Mouse (Mus musculus) adrenal gland, postnatal 25 days (tissue): ENCODE data around the gene Bnip1. TPM values are rescaled to one million over a fixed set of nuclear protein-coding genes. Genes with fewer than 3 reads are reported as not detected.

Source experiments
- DNase-seq: peaks from one replicate; pipeline ENCODE4 v3.0.0; 2021; ENCODE audit warnings: mixed read lengths
- total RNA-seq: library from RNA; stranded (reverse); gene quantifications from 2 replicates; pipeline ENCODE4 v1.2.3, GENCODE M21; 2021

Gene Bnip1
- total RNA-seq, 1 experiment from 2014 or later = 30.6 TPM

DNA sequence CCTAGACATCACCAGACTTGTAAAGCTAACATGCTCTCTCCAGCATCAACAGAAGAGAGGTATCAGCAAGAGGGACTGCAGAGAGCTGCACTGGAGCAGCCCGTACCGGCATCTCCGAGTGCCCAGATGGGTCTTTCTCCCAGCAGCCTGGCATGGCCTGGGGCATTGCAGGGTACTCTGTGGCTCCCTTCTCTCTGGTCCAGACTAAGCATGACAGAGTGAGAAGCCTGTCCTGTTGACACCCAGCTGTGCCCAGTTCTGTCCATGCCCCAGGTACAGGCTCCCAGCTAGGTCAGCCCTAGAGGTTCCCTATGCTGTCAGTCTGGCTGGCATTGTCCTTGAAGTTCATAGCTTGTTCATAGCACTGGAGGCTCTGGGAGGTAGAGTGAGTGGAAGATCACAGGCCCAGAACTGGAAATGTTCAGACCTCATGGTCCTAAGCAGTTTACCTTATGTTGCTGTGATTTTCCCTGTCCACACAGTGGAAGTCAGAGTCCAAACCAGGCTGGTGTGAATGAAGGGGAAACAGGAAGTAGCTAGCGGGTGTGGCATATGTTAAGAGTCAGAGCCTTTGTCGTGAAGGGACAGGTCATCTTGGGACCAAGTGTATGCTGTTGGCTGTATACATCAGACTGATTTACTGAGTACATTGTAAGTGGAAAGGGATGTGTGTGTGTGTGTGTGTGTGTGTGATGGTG lies 12.4 kb downstream of the Bnip1 start:
- no peak for DNase-seq

DNA sequence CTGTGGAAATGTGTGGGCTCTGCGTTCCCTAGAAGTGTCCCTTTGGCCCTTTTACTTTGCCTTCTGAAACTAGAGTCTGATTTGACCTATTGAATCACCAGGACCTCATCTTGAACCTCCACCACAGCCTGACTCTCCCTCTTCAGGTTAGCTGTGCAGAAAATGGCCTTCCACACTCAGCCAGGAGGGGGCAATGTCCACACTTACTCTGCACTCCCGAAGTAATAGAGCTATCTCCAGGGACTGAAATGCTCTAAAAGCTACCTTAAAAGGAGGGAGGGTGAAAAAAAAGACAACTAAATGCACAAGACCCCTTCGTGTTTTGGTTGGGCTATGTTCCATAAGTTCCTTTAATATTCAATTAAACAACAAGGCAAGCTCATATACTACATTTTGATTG lies 13.9 kb downstream of the Bnip1 start:
- DNase-seq = peak; percentile 71

DNA sequence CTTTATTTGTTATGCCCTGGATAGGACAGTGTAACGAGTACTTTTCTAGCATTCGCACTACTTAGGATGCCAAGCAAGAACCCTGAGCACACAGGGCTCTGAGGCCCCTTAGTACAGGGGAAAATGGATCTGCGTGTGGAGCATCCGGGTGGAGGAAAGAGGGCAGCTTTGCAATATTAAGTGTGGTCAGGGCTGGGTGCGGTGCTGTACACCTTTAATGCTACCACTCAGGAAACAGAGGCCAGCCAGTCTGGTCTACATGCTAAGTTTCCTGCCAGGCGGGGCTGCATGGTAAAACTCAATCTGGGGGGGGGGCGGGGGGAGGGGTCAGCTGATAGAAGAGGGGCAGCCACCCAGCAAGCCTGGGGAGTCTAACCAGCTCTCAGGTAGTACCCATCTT lies 14.5 kb downstream of the Bnip1 start:
- no peak for DNase-seq

DNA sequence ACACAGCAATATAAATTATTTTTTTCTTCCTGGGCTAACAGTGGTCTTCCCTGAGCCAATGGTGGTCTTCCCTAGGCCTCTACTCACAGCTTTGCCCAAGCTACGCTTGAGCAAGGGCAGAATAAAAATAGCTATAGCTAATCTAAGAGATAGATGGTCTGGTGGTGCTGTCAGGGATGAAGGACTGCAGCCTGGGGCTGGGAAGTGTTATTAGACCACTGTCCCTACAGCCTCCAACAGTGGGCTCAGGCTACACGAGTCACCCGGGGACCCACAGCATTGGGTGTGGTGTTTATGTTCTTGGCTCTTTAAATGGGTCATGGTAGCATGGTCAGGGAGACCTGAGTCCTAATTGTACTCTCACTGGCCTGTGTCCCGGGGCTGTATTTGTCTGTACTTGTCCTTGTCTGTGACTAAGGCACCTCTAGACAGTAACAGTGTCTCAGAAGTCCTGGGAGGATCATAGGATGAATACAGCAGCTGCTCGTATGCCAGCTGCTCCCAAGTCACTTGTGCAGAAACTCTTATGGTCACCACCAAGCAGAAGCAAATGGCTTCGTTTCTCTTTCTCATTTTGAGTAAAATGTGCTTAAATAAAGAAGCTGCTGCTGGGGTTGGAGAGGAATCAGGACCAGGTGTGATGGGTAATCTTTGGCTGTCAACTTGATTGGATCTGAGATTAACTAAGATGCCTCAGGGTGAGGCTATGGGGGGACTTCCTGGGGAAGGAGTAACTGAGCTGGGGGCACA lies 16.7 kb downstream of the Bnip1 start:
- no peak for DNase-seq

DNA sequence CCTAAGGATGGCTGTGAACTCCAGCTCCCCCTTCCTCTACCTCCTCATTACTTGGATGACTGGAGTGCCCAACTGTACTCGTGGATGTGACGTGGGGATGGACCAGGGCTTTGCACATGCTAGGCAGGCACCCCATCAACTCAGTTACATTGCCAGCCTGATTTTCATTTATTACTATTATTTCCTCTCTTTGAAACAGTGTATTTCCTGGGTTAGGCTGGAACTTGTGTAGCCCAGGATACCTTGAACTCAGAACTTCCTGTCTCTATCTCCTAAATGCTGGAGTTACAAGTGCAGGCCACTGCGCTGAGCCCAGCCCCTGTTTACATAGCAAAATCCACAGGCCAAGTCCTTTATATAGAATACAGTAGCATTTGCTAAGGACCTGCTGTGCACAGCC lies 22.0 kb downstream of the Bnip1 start:
- DNase-seq = no peak

DNA sequence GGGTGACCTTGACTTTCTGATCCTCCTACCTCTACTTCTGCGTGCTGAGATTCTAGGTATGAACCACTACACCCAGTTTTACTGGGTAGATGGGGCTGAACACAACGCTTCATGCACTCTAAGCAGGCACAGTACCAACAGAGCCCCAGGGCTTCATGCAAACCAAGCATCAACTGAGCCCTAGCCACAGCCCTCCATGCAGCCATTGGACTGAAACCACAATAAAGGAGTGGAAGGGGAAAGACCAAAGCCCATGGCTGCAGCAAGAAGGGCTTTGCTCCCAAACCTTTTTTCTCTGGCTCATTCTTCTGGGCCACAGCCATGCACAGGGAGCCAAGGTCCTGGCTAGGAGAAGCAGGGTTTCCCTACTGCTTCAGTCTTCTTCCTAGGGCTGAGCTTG lies 31.7 kb downstream of the Bnip1 start:
- DNase-seq = no peak

DNA sequence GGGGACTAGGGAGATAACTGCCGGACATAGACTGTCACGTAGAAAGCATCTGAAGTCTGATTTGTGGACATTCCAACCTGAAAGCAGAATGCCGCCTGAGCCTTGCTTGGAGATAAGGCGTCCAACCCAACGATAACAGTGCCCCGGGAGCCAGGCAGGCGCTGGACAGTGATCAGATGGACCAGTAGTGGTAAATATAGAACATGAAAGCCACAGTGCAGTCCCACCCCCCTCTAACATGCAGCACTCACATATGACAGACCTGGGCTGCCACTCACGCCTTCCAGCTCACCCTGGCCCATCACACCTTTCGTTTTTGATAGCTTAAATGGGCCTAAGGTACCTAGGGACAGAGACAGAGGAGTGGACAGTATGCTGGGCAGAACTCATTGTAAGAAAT lies 32.6 kb downstream of the Bnip1 start:
- DNase-seq = no peak

DNA sequence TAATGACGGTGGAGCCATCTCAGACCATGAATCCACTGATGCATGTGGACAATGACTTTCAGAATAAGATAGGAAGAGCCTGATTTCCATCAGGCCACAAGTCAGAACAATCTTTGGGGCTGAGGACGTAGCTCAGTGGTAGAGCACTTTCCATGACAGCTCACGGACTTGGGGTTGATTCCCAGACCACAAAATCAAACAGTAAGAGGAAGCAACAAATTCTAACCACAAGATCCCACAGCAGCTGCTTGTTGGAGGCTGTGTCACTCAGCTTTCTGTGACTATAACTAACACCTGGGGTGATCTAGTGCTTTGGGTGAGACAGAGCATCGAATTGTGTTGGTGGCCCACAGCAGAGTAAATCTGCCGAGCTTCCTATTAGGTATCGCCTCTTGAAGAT lies 35.9 kb downstream of the Bnip1 start:
- no peak for DNase-seq

DNA sequence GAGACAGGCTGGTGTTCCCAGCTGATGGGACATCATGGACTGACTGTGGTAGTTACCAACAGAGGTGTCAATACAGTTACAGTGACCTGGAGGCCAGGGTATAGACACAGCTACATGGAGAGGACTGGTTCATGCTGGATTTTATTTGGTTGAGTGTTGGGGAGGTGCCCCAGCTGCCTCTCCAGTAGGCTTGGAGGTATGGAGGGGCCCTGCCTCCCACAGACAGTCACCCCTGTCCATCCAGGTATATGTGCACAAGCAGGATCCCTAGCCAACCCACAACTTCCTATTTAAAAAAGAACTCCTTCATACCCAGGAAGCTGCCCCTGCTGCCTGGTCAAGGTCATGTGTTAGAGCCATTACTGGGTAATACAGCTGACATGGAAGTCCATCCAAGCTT lies 36.9 kb downstream of the Bnip1 start:
- DNase-seq = no peak

DNA sequence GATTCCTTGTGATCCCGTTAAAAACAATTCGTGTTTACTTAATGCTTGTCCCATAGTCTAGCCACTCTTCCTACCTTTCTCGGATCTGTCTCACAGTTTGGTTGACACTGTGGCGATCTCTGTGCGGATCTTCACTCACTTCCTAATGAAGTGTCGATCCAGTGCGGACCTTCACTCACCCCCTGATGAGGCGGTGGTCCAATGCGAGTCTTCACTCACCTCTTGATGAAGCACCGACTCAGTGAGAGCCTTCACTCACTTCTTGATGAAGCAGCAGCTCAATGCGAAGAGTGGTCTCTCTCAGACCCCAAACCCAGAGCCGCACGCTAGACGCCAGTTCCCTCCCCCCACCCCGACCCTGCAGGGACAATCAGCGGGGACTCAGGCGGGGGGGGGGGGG lies 45.3 kb downstream of the Bnip1 start:
- no peak for DNase-seq

DNA sequence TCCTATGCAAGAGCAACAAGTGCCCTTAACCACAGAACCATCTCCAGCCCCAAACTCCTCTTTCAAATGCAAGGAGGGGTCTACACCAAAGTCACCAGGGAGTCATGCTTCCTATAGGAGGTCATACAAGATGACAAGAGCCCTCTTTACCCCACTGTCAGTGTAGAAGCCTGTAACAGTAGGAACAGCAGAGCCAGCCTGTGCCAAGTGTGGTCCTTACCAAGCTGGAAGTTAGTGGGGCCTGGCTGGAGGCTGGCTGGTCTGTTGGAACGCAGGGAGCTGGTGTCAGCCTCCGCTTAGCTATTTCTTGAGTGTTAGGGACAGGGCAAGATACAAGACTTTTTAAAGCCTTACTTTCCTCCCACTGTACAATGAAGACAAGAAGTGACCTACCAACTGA lies 52.9 kb downstream of the Bnip1 start:
- no peak for DNase-seq

DNA sequence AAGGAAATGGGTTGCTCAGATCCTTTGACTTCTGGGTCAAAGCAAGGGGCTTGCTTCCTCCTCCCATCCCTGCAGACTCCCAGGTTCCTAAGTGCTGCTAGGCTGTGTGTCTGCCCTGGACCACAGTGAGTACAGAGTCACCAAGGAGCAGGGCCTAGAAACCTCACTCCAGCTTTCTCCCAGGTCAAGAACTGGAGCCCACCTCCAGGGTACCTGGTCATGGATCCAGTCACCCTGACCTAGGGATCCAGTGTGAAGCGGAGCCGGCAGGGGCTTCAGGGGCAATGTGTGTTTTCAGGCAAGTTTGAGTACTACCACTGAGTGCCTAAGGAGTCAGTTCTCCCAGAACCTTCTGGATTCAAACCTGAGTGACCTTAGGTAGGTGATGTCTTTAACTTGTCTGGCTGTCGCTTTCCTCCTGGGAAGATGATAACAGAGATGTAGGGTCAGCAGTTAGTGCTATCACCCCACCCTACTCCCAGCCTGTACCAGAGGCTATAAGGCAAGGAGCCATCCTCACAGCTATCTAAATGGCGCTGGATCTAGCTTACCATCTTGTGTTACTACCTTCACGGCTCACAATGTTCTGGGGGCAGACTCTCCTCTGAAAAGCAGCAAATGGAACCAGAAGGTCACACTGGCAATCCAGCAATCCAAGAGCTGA lies 53.6 kb downstream of the Bnip1 start:
- no peak for DNase-seq

DNA sequence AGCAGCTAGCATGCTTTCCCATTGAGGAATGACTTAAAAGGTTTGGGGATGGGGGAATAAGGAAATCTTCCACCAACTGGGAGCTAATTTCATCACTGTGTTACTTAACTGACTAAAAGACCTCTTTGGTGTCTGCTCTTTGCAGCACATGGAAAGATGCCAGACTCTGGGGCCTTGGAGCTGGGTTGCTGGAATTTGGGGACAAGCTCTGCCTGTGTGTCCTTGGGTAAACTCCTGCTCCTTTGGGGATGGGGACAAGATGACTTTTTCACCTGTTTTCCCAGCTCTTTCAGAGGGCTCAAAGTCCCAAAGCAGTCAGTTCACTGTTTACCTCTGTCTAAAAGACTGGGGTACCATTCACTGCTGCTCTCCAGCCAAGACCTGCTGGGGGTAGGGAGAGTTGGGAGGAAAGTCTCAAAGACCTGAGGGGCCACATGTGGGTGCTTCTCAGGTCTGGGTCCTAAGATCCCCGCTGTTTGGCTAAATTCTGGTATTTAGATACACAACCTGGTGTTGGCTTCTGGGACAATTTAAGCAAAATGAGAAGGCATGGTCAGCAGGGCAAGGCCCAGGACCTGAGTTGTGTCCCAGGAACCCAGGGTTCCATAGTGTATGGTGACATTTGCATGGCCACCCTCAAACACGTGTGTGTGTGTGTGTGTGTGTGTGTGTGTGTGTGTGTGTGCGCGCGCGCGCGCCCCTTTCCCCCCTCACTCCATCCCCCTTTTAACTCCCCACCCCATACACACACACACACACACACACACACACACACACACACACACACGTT lies 54.3 kb downstream of the Bnip1 start:
- DNase-seq = peak; percentile 35

DNA sequence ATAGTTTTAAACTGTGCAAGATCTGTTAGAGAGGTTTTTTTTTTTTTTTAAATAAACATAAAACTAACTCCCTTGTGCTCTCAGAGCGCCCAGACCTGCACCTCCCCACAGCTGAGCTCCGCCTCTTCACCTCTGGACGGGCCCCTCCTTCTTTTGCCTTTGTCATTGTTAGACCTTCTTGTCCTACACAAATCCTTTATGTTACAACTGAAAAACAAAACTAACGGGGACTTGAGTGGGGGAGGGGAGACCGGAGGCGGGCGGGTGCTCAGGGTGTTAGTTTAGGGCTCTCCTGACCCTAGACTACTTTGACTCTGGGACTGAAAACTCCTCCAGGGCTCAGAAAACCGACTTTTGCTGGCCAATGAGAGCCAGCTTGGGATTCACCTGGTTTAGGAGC lies 55.1 kb downstream of the Bnip1 start:
- no peak for DNase-seq

DNA sequence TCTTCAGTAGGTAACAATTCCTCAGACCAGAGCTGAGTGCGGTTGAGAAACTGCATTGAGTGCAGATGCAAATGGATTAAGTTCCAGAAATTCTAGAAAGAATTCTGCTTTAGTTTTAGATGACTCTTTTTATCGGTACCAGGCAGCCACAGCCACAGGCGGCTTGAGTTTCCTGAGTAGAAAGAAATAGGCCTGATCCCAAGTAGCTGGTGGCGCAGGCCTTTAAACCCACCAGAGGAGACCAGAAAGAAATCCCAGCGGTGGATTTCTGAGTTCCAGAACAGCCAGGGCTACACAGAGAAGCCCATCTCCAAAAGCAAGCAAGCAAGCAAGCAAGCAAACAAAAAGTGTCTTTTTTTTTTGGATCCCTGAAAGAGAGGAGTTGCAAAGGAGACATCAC lies 55.5 kb downstream of the Bnip1 start:
- no peak for DNase-seq

DNA sequence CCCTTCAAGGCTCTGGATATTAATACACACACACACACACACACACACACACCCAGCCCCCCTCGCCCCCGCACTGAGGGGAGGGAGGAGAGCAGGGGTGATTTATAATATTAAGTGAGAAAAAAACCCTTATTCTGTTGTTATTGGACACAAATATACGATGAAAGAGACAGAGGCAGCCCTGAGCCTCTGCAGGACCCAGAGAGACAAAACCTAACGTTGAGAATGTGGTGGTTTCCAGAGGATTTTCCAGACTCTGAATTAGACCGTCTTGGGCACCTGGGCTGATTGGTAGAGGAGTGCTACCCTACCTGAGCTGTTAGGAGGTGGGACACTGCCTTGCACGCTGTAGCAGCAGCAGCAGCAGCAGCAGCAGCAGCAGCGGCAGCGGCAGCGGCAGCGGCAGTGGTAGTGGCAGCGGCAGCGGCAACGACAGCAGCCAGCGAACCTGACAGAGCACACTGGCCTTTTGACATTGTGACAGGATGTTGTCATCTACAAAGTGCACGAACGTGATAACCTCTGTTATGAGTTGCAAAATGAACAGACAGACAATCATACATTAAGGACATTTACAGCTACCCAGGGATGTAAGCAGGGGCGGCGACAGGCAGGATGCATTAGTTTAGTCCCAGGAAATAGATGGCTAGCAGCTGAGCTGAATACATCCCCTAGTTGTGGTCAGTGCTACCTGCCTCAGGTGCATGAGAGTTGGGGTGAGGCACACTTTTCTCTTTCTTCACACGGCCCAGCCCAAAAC lies 56.1 kb downstream of the Bnip1 start:
- no peak for DNase-seq

DNA sequence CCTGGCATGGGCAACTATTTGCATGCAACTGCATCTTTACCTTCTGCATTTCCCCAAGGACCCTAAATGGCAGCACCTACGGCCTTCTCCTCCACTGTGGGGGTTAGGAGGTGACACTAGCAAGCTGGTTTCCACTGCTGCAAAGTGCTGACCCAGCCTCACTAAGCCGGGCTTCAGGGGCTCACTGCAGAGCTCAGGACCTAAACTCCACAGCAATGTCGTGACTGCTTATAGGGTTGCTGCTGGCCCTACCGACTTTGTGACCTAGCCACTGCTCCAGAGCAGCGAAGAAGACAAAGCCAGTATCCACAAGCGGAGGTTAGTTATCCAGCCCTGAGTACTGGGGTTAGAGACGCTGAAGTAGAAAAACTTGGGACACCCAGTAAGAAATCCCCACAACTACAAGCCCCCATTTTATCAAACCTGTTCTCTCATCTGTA lies 56.7 kb downstream of the Bnip1 start:
- DNase-seq = no peak

DNA sequence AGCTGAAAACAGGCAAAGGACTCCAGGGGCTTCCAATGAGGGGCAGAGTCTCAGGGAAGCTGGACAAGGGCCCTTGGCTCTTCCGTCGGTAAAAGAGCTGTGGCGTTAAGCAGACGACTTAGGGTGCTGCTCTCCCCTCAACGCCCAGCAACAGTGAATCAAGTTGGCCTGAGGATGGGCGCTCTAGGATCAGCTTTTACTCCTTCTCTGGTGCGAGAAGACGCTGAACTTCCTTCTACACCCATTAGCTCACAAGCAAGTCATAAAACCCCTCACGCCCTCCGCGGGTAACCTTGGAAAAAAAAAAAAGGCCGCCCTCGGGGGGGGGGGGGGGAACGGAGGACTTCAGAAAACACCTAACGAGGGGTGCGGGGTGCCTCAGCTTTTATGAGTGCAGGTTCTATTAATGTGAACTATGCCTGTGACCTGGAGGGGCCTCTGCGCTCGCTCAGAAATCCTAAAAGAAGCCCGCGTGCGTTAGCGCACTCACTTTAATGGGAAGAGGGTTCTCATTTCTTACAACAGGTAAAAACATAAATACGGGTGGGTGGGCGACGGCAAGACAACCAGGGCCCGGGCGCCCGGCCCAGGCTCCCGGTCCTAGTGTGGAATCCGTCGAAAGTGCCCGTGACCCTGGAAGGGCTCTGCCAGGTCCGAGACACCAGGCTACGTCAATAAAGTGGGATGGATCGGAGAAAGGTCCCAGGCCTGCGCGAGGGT lies 57.5 kb downstream of the Bnip1 start:
- DNase-seq = no peak

DNA sequence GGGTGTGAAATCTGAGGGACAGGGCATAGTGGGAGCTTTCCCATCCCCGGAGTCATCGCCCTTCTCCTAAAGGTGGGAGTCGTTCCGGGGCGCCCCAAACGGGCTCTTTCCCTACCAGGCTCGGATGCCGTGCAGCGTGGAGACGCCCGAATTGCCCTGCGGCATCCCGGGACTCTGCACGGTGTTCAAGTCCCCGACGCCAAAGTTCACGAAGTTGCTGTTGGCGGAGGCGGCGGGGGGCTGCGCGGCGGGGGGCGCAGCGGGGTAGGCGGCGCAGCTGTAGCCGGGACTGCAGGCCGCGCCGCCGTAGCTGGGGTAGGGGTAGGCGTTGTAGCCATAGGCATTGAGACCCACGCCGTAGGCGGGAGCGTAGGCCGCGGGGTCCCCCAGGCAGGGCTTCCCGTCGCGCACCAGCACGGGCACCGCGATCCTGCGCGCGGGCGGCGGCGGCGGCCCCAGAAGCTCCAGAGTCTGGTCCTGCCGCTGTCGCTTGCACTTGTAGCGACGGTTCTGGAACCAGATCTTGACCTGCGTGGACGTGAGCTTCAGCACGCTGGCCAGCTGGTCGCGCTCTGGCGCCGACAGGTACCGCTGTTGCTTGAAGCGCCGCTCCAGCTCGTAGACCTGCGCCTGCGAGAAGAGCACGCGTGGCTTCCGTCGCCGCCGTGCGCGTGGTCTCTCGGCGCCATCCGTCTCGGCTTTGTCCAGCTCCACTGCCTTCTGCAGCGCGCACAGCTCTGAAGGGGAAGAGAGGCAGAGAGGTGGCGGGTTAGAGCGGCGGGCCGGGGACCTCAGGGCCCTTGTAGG lies 58.2 kb downstream of the Bnip1 start:
- DNase-seq = no peak

DNA sequence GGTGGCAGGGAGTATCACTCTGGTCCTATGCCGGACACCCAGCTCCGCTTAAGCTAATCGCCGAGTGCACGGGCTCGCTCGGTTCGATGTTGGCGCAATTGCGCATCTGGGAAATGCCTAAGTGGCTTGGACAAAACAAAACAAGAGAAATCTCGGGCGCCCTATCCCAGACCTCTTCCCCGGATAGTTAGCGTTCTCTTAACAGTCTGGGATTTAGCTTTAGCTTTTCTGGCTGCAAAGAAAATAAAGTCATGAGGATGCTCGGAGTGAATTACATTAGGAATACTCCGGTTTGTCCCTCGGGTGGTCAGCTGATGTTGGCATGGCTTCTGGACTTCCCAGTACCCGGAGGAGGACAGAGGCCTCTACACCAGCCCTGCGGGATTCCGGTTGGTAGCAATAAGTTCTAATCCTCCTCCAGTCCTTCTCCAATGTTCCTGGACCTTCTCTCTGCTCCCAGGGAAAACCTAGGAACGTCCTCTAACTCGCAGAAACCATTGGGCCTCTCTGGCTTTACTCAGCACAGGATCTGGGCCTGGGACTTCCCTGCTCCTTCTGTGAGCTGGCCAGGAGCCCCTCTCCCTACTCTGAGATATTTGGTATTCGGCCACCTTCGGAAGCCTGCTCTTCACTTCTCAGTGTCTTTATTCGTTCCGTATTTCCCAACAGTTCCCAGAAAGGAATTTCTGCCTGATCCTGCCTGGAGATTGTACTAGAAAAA lies 59.0 kb downstream of the Bnip1 start:
- no peak for DNase-seq
